Mouse (Mus musculus) kidney, postnatal 25 days (tissue): ENCODE results near the gene Chpf2.

ENCODE experiments used
- DNase-seq, 2 experiments: peaks; one replicate each; pipeline ENCODE4 v3.0.0; 2021; ENCODE audit warnings: mixed read lengths in 2 of 2

Gene Chpf2

GRCm38 (mm10) chr5:24591796-24592470, 5.4 kb downstream of the Chpf2 start:
- DNase-seq: peak; percentile 37 to 71

- DNase-seq: peak in 1 of 2 experiments; percentile 41
Observed at GRCm38 (mm10) chr5:24592471-24593160, 6.1 kb downstream of the Chpf2 start.

DNA sequence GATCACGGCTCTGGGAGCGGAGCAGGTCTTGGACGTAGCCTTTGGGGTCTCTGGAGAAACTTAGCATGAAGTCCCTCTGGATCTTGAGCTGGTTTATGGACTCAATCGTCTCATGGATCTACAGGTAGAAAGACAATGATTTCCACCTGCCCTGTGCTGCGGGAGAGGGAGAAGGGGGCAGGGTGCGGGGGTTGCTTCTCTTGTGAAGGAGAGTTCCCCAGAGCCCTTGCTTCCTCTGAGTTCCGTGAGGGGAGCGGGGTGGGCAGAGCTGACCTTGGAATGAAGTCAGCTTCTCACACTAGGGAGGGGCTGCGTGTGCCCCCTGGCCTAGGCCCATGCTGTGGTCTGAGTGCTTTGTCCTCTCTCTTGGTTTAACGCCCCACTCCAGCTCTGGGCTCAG, 6.7 kb downstream of the Chpf2 start:
- DNase-seq: peak in 1 of 2 experiments; percentile 30

DNA sequence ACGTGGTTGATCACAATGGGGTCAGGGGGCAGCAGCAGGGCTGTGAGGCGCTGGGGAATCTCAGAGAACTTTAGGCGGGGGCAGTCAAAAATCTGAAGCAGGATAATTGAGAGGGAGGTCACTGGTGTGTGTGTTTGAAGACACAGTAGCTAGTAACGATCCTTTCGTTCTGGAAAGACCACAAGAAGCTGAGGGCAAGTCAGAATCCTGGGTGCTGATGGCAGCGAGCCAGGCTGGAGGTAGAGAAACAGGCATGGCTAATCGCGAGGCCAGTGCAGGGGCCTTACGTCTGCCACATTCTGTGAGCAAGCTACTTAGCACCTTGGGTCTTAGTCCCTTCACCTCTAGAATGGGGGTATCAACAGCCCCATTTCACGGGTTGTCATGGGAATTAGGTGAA, 7.4 kb downstream of the Chpf2 start:
- peak in 1 of 2 experiments; percentile 35 for DNase-seq

GRCm38 (mm10) chr5:24594346-24594745, 7.8 kb downstream of the Chpf2 start:
- no peak for DNase-seq

GRCm38 (mm10) chr5:24595261-24595660, 8.7 kb downstream of the Chpf2 start:
- DNase-seq: peak in 1 of 2 experiments; percentile 23

GRCm38 (mm10) chr5:24595786-24596380, 9.3 kb downstream of the Chpf2 start:
- peak in 1 of 2 experiments; percentile 28 for DNase-seq

- DNase-seq: peak in 1 of 2 experiments; percentile 57
Observed at GRCm38 (mm10) chr5:24596519-24597171, 10.1 kb downstream of the Chpf2 start.

- DNase-seq: peak; percentile 79 to 90
Observed at GRCm38 (mm10) chr5:24597221-24597728, 10.7 kb downstream of the Chpf2 start.

- peak in 1 of 2 experiments; percentile 36 for DNase-seq
Observed at GRCm38 (mm10) chr5:24597901-24598569, 11.5 kb downstream of the Chpf2 start.

GRCm38 (mm10) chr5:24598570-24599006, 12.0 kb downstream of the Chpf2 start:
- DNase-seq: peak; percentile 68 to 81

GRCm38 (mm10) chr5:24599137-24599536, 12.6 kb downstream of the Chpf2 start:
- DNase-seq: peak in 1 of 2 experiments; percentile 10

DNA sequence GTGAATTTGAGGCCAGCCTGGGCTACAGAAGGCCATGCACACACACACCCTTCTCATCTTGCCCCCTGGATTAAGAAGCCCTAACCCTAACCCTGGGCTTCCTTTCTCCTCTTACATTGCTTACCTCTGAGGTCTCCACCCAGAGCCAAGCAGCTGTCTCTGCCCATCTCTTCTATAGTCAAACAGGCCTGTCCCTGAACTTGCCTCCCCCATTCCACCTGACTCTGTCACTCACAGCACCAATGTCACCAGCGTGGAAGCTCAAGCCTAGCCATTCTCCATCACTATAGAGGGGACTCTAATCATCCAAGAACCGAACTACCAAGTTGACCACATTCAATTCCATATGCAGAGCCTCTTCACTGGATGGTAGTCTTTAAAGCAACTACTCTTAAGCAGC, 13.7 kb downstream of the Chpf2 start:
- DNase-seq: peak in 1 of 2 experiments; percentile 25

GRCm38 (mm10) chr5:24601071-24601835, 14.7 kb downstream of the Chpf2 start:
- DNase-seq: peak in 1 of 2 experiments; percentile 64

- DNase-seq: peak; percentile 77 to 88
Observed at GRCm38 (mm10) chr5:24601911-24602750, 15.6 kb downstream of the Chpf2 start.

DNA sequence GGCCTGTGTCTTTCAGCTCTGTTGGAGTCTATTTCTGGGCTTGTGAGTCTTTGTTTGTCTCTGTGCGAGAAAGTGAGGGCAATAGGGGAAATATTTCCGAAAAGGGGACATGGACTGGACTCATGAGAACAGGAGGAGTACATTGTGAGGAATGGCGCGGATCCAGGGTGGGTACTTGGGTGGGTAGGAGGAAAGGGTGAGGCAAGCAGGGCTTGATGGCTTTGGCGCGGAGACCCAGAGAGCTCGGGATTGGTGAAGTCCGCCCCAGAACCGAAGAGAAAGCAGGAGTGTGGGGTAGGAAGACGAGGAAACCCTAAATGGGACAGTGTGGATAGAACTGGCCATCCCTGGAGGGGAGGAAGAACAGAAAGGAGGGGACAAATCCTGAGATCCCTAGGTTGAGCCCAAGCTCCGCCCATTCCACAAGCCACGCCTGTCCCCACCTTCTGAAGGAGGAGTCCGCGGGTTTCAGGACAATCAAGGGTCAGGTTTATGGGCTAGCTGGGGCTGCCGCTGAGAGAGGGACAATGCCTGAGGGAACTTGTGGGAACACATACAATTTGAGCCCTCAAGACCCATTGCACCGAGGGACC, 16.3 kb downstream of the Chpf2 start:
- DNase-seq: peak; percentile 95 to 96

- peak in 1 of 2 experiments; percentile 53 for DNase-seq
Observed at GRCm38 (mm10) chr5:24603431-24604010, 17.0 kb downstream of the Chpf2 start.

DNA sequence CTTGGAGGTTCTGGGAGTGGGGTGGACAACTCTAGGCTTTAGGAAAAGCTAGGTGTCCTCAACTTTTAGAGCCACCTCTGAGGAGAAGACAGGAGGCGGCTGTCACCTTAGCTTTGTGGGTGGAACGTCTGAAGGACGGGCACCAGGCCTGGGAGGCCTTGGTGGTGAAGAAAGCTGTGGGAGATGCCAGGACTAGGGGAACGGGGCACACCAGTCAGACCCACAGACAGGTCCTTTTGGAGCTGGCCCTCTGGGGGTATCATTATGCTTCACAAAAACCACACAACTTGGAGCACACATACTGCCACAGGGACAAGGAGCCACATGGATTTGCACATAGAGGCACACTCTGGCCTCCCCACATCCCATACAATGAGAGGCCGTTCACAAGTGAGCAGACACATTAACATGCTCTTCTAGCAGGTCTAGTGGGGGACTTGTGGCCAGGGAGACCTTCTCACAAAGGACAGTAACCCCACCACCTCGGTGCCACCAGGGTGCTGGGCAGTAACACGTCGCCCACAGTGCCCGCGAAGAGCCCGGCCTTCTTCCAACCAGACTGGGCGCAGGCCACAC, 17.6 kb downstream of the Chpf2 start:
- DNase-seq: peak in 1 of 2 experiments; percentile 39

DNA sequence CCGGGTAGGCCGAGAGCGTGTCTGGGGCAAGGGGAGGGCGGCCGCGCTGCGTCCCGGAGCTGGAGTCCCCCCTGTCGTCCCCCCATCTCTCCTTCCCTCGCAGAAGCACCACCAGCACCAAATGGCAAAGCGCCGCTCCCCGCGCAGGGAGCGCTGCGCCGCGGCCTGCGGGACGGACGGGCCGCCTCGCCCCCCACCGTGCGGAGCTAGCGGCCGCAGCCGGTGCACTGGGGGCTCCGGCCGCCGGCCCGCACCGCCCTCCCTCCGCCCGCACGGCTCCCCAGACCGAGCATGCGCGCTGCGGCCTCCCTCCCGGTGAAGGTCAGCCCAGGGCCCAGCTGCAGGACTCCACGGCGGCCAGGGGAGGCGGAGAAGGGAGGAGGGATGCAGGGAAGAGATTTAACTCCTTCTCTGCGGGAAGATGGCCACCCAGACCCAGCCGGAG, 18.1 kb downstream of the Chpf2 start:
- DNase-seq: peak; percentile 90 to 96
